Mouse (Mus musculus) effector memory CD4-positive, alpha-beta T cell, adult 7 months (primary cell): ENCODE data around the gene Il12a. TPM values are rescaled to one million over a fixed set of nuclear protein-coding genes. Genes with fewer than 3 reads are reported as not detected.

Experiments
- polyA plus RNA-seq: library from polyadenylated mRNA; unstranded; fragments of 100-300 nt; shearing (Covaris generic); gene quantifications from one replicate; pipeline ENCODE4 v1.2.1, GENCODE M21; 2017

Gene Il12a
- polyA plus RNA-seq = not detected

DNA sequence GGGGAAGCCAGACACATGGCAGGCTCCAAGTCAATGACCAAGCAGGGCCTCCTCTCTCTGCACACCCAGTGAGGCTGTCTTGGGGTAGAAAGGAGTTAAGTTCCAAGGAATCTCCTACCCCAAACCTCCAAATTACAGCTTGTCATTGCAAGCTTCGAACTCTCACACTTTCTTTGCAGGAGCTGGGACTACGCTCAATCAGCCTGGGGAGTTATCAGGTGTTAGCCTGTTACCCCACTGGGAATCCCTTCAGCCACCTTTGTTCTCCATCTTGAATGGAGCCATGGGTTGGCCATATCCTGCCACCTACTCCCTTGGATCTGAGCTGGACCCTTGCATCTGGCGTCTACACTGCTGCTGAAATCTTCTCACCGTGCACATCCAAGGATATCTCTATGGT lies at the start of gene Il12a:
Il12a (plus strand) TSS at position 301 of the 400 bp plus-strand sequence.

Other genes starting within 250 kb of the Il12a start
- gene 1110032F04Rik, start 178.9 kb downstream of the Il12a start, polyA plus RNA-seq = 0.78 TPM